Mouse (Mus musculus) v-Abl transformed pro-B cells (cell line): ENCODE data around the gene D5Ertd579e.

Source experiments
- in situ Hi-C, 2 experiments: fragments of 400-800 bp; cut with MboI; formaldehyde crosslinking; loops; one replicate each; pipeline ENCODE4 v1.15.1; 2025; ENCODE audit not compliant: unreplicated experiment in 2 of 2

Gene D5Ertd579e

GRCm38 (mm10) chr5:36576457-36576856, 119.4 kb downstream of the D5Ertd579e start:
- in situ Hi-C loops: no loop called here

DNA sequence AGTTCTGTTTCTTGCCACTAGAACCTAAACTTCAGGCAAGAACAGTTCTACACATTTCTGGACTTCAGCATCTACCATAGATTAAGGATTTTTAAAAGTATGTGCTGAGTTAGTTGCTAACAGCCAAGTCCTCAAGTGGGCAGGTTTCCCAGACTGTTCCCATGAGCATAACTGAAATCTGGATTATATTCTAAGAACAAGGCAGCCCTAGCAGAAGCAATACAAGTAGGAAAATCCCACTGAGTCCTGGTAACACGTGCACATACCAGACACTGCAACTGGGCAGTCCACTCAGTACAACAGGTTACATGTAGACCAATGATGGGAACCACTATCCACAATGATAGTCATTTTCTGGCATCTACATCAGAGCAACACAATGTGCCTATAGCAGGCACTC, 120.1 kb downstream of the D5Ertd579e start:
- in situ Hi-C loops: no loop called here

DNA sequence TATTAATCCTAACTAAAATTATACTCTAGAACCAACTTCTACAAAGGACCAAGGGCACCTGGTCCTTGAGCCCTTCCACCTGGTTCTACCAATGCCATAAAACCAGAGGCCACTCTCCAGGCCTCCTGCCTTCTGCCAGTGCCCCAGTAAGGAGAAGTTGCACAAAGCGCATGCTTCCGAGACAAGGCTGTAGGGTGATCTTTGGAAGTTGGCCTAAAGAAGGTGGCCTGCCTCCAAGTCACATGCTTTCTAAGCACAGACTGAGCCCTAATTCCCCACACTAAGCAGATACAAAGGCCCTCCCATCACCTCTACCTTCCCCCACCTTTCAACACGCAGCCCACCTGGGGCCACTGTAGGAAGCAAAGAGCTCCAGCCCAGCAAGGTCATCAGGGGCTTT, 120.6 kb downstream of the D5Ertd579e start:
- in situ Hi-C loops: no loop called here

DNA sequence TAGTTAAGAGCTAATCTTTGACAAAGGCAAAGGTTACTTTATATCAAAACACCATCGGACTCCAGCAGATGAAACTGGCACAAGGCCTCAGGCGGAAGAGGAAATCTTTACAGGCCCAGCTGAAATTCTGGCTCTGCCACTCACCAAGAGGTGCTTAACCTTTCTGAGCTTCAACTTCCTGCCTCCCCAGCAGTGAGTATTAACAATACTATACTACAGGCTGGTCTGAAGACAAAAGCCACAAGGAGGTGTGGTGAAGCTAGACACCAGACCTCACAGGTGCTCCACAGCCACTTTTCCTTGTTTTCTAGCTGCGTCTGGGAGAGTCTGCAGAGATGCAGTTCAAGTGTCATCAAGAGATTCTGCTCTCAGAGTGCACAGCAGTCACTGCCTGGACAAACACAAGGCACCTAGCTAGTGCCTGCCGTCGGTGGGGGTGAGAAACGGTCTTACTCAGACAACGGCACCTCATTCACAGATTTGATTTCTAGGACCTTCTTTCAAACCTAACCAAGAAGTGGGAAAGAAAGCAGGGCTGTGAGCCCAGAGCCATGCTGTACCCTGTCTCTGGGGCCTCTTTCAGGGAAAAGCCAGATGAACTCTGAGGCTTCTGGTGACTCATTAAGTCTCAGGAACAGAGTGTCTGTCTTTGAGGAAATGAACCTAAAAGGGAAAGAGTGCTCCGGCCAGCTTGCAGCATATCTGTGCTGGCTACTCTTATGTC, 121.5 kb downstream of the D5Ertd579e start:
- in situ Hi-C loops: loop anchor here in 1 of 2 experiments (25.0 kb wide), 1 partner anchor 488 kb away; no protein-coding TSS in a partner anchor

- in situ Hi-C loops: loop anchor here in 1 of 2 experiments (25.0 kb wide), 1 partner anchor 489 kb away; no protein-coding TSS in a partner anchor
These were observed 122.5 kb downstream of the D5Ertd579e start for GRCm38 (mm10) chr5:36573354-36573753.

- in situ Hi-C loops: loop anchor here in 1 of 2 experiments (25.0 kb wide), 1 partner anchor 491 kb away; no protein-coding TSS in a partner anchor
These were observed 124.5 kb downstream of the D5Ertd579e start for GRCm38 (mm10) chr5:36571371-36571770.

DNA sequence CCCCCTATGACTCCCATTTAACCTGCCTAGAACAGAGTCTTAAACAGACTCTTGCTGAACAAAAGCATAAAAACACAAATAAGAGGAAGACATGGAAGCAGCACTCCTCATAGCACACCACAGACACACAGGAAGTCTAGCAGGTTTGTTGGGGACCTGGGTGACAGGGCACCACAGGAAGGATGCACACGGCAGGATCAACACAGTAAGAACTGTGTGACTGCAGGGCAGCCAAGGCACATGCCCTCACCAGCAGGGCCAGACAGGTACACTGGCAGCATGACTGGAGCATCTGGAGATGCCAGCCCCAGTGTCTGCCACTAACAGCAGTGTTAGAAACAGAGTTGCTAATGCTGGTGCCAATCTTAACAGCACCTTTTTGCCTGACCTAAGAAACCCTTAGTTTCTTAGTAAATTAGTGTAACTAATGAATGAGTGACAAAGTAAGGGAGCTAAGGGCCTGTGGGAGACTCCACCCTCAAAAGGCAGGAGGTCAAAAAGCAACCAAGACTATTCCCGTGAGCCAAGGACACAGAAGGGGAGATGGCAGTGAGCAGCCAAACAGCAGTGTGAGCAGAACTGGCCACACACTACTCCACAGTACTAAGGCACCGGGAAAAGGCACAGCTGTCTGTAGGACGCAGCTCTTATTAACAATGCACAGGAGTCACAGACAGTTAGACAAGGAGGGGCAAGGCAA, 125.1 kb downstream of the D5Ertd579e start:
- in situ Hi-C loops: loop anchor here in 1 of 2 experiments (25.0 kb wide), 1 partner anchor 492 kb away; no protein-coding TSS in a partner anchor

DNA sequence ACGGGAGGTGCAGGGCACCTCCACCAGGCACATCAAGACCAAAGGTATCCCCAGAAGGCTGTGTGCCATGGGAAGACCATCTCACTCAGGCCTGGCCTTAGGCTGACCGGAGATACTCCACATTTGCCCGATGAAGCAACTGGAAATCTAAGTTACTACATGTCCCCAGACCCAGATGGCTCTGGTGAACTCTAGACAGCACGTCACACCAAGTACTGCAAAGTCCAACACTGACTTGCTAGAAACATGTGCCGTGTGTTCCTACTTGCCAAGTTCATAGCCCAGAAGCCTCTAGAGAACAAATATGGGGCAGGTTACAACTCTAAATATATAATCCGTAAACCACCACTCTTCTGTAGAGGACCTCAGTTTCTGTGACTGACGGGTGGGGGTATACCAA, 125.7 kb downstream of the D5Ertd579e start:
- in situ Hi-C loops: loop anchor here in 1 of 2 experiments (25.0 kb wide), 1 partner anchor 492 kb away; no protein-coding TSS in a partner anchor

- in situ Hi-C loops: loop anchor here in 1 of 2 experiments (25.0 kb wide), 1 partner anchor 494 kb away; no protein-coding TSS in a partner anchor
These were observed 127.7 kb downstream of the D5Ertd579e start for GRCm38 (mm10) chr5:36568118-36568517.

- in situ Hi-C loops: loop anchor here in 1 of 2 experiments (25.0 kb wide), 1 partner anchor 495 kb away; no protein-coding TSS in a partner anchor
These were observed 128.2 kb downstream of the D5Ertd579e start for GRCm38 (mm10) chr5:36567627-36568026.

DNA sequence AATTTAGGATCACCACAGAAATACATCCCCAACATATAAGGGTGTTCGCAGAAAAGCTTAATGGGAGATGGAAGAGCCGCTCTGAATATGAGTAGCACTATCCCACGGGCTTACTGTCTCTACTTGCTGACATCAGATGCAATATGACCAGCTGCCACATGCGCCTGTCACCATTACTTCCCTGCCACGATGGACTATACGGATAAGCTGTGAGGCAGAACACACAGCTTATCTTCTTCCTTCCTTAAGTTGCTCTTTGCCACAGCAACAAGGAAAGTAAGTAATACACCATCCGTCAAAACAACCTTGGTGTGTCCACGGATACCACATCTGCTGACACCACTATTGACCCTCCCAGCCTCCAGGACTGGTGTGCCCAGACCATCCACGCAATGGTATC, 131.3 kb downstream of the D5Ertd579e start:
- in situ Hi-C loops: loop anchor here in 1 of 2 experiments (25.0 kb wide), 1 partner anchor 498 kb away; no protein-coding TSS in a partner anchor

DNA sequence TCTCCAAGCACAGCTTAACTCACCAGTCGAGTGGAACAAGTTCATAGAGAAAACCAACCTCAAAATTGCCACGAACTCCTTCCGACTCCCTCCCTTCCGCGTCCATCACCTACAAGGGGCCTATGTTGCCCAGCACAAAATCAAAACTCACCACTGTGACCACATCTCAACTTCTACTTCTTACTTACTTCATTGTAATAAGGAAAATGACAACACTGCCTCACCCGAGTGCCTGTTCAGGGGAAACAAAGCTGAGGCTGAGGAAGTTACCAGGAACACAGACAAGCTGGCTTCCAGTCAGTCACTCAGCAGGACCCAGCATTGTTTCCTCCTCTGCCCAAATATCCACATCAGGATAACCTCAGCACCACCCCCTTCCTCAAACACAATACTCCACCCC, 132.1 kb downstream of the D5Ertd579e start:
- in situ Hi-C loops: loop anchor here in 1 of 2 experiments (25.0 kb wide), 1 partner anchor 499 kb away; no protein-coding TSS in a partner anchor

DNA sequence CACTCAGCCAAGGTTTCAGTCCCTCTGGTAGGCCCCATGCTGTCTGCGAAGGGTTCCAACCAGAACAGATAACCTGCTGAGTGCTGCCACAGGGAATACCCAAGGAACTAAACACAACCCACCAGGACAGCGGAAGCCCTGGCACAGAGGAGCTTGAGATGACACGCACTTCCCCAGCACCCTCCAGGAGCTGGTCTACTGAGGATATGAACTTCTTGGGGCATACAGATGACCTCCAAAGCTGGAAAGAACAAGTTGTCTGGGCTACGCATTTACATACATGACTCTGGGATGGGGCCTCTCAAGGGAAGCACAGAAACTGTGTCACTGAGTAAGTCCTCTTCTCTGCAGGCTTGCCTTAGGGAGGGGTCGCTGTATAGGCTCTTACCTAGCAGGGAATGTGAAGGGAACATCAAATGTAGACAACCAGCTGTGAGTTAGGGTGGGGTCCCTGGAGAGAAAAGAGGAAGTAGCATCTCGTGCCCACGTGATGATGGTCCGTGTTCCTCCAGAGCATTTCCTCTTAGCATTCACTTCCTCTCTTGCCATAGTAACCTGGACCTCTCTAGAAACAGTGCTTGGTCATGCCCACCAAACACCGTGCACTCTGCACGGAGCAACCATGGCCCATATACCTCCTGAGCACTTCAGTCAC, 132.9 kb downstream of the D5Ertd579e start:
- in situ Hi-C loops: loop anchor here in 1 of 2 experiments (25.0 kb wide), 1 partner anchor 499 kb away; no protein-coding TSS in a partner anchor

DNA sequence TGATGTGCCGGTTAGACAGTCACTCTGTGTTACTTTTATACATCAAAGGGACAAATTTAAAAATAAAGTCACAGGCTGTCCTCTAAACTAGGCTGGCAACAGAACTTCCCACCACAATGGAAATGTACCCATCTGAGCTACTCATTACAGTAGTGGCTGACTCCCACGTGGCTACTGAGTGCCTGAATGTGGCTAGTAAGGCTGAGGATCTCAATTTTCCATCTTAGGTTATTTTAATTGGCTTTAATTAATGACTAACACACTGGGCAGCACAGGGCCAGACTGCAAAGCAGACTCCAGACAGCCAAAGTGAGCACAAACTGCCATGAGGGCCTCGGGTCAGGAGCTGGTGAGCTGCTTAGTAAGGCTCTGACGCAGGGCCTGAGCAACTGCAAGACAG, 134.3 kb downstream of the D5Ertd579e start:
- in situ Hi-C loops: loop anchor here in 1 of 2 experiments (25.0 kb wide), 1 partner anchor 501 kb away; no protein-coding TSS in a partner anchor

DNA sequence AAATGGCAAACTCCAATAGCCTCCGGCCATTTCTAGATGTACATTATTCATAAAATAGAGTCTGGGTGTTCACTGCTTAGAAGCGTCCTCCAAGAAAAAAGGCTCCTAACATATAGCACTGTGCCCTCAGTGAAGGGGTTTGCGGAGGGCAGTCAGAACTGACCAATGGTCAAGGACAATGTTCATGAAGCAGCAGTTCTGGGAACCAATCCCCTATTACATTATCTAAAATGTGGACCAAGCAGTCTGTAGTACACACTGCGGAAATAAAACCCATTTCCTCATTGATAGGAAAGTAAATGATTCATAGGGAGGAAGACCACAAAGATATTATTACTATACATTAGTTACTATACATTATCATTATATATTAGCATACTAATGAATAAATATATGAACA, 135.3 kb downstream of the D5Ertd579e start:
- in situ Hi-C loops: loop anchor here in 1 of 2 experiments (25.0 kb wide), 1 partner anchor 502 kb away; no protein-coding TSS in a partner anchor

- in situ Hi-C loops: loop anchor here in 1 of 2 experiments (25.0 kb wide), 1 partner anchor 503 kb away; no protein-coding TSS in a partner anchor
These were observed 136.2 kb downstream of the D5Ertd579e start for GRCm38 (mm10) chr5:36559510-36560235.

- in situ Hi-C loops: loop anchor here in 1 of 2 experiments (25.0 kb wide), 1 partner anchor 503 kb away; no protein-coding TSS in a partner anchor
These were observed 136.7 kb downstream of the D5Ertd579e start for GRCm38 (mm10) chr5:36559106-36559505.

GRCm38 (mm10) chr5:36558526-36558925, 137.3 kb downstream of the D5Ertd579e start:
- in situ Hi-C loops: loop anchor here in 1 of 2 experiments (25.0 kb wide), 1 partner anchor 504 kb away; no protein-coding TSS in a partner anchor

DNA sequence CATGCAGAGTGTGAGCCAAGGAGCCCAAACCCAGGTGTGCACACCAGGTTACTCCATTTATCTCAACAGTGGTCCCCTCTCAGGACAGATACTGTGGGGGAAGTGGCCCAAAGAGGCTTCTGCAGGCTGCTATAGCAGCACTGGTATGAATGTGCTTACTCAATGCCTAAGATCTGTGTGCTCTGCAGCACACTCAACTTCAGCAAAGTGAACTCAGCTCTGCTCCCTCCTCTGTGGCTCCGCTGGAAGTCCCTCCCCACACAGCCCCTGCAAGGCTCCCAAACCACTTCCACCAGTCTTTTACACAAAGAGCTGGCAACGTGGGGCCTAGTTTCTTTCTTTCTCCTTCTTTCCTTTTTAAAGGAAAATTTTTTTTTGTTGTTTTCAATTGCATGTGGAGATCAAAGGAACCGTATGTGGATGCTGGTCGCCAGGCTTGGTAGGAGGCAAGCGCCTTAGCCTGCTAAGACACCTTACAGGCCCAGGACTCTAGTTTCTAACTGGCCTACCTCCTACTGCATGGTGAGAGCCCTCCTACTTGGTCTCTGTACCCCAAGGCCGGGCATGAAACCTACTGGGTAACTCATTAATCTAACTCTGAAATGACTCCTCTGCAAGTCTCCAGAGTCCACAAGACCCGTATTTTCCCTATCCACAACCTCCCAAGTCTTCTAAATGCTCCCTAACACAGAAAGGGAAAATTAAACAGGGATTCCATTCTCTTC, 138.1 kb downstream of the D5Ertd579e start:
- in situ Hi-C loops: loop anchor here in 1 of 2 experiments (25.0 kb wide), 1 partner anchor 505 kb away; no protein-coding TSS in a partner anchor
